Mouse (Mus musculus) thymus, postnatal 10 days (tissue): ENCODE results near the gene Etfdh.

Source experiments
- DNase-seq, 2 experiments: peaks; one replicate each; pipeline ENCODE4 v3.0.0; 2021; ENCODE audit warnings: low spot score in 2 of 2

Etfdh gene

GRCm38 (mm10) chr3:79629416-79629730 is at the start of gene Etfdh:
Gene Etfdh (minus strand): TSS chr3:79629500.
- no peak for DNase-seq

- no peak for DNase-seq
Observed at GRCm38 (mm10) chr3:79676411-79676810, 47.1 kb upstream of the Etfdh start.

GRCm38 (mm10) chr3:79674641-79675040 is 45.3 kb upstream of the Etfdh start:
- no peak for DNase-seq

DNA sequence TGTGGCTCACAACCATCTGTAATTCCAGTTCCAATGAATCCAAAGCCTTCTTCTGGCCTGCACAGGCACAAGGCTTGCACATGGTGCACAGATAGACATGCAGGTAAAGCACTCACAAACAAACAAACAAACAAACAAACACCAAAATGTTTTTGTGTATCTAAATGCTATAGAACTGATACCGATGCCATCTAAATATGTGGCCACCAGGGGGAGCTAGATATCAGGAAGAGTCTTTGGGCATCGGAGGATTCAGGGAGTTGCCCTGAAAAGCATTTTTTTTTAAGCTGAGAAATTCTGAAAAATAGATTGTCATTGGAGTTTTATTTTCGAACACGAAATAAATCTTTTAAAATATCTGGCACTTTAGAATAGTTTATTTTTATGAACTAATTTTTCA is 43.8 kb upstream of the Etfdh start:
- peak in 1 of 2 experiments; percentile 61 for DNase-seq

GRCm38 (mm10) chr3:79672188-79672587 is 42.9 kb upstream of the Etfdh start:
- no peak for DNase-seq

- DNase-seq, result no peak
Observed at GRCm38 (mm10) chr3:79670556-79670955, 41.3 kb upstream of the Etfdh start.

DNA sequence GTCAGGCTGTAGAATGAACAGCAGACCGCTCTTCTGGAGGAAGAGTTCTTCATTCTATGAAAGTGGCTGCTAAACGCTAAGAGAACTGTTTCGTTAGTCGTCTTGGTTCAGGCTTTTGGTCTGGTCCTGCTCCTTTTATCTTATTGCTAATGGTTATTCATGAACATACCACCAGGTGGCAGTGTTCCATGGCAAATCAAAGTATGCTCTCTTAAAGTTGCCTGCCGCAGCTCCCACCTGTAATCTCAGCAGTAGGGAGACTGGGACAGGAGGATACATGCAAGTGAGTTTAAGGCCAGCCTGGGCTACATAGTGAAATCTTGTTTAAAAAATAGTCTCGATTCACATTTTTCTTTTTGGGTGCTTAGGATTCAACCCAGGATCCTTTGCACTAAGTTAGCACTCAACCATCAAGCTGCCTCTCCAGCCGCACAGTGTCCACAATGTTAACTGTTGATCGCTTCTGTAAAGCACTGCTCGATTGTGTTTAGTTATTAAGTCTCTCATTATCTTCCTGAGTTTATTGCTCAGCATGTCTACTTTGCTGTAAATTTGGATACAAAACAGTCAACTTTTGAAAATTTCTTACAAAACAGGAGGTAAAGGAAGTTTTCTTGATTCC is 35.6 kb upstream of the Etfdh start:
- DNase-seq, result peak in 1 of 2 experiments; percentile 62

DNA sequence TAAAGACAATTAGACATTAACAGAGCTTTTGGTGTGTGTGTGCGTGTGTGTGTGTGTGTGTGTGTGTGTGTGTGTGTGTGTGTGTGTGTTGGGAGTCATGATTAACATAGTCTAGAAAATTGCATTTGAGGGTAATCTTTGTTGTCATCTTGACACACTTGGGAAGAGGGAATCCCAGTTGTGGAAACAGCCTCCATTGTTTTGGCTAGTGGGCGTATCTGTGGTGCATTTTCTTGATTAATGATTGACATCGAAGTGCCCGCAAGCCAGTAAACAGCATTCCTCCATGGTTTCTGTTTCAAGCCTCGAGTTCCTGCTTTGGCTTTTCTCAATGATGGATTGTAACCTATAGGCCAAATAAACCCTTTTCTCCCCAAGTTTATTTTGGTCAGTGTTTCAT is 27.4 kb upstream of the Etfdh start:
- no peak for DNase-seq

- no peak for DNase-seq
Observed at GRCm38 (mm10) chr3:79652129-79652528, 22.8 kb upstream of the Etfdh start.

DNA sequence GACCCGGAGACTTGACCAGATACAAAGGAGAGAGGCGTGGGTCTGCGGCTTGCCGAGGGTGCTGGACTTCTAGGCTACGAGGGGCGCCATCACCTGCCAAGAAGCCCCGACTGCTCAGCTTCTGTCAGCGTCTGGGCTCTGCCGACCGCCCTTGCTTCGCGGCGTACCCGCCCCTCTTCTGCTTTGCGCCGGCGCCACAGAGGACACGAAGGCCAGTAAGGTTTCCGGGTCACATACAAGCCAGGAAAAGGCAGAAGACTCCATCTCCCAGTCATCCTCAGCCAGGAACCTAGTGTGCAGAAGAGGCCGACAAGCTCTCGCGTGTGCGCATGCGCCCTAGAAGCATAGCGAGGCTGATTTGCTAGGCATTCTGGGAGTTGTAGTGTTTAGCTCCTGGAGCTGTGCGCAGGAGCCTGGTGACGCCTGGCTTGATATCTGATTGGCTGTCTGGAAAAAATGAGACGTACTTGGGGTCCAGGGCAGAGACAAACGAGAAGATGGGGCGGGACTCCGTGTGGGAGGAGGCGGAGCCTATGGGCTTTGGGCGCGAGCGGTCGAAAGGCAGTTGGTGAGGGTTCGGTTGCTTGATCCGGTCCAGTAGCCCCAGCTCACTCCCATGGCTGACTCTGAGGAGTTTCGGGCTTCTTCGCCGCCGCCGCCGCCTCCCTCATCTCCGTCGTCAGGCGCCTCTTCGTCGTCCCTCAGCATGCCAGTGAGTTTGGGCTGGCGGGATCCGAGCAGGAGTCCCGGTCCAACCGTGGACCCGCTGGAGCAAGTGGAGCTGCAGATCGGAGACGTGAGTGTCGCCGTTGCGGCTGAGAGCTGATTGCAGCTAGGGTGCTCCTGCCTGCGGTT is 512 bp downstream of the Etfdh start, which contains the start of gene 4930579G24Rik:
Gene 4930579G24Rik (plus strand): TSS at position 519 of the 855 bp plus-strand sequence.
- DNase-seq, result peak; percentile 92 to 95

DNA sequence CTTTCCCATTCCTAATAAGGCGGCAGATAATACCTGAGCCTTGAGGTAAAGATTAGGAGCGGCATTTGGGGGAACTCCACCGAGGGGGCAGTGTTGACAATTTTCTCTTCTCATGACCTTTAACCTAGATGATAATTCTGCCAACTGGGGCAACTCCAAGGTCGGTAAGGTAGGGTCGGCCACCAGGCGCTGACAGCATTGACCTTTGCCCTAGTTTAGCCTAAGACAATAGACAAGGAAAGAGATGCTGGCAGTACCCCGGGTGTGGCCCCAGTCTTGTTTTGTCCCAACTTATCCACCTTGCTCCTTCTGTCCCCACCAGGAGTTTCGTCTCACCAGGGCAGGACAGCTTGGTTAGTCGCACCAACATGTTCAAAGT is 1.1 kb downstream of the Etfdh start:
- peak in 1 of 2 experiments; percentile 25 for DNase-seq

GRCm38 (mm10) chr3:79627484-79628181 is 1.7 kb downstream of the Etfdh start:
- no peak for DNase-seq

DNA sequence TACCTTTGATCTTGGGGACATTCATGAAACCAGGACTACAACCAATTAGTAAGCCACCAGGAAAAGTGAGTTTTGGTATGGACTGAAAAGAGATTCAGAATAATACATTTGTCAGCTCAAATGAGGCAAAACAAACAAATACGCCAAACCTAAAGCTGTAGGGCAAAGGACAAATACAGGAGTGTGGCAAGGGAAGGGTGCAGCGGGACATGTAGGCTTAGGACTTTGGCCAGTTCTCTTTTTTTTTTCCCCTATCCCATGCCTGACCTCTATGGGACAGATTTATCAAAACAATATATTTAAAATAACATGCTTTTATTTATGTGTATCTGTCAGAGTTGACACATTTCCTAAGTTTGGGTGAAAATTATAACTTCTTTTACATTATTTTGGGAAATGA is 19.4 kb downstream of the Etfdh start:
- no peak for DNase-seq

DNA sequence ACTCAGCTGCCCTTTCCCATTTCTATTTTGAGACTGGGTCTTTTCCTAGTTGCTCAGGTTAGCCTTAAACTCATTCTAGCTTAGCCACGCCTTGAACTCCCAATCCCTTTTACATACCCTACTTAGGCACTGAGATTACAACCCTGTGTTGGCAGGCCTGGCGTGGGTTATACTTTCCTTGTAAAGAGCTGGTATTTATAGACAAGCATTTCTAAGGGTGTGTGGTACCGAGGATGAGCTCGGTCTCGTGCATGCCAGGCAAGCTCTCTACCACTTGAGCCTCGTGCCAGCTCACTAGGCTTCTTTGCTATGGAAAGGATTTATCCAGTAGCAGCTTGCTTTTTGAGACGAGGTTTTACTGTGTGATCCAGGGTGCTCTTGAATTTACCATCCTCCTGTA is 33.8 kb downstream of the Etfdh start:
- DNase-seq, result no peak

DNA sequence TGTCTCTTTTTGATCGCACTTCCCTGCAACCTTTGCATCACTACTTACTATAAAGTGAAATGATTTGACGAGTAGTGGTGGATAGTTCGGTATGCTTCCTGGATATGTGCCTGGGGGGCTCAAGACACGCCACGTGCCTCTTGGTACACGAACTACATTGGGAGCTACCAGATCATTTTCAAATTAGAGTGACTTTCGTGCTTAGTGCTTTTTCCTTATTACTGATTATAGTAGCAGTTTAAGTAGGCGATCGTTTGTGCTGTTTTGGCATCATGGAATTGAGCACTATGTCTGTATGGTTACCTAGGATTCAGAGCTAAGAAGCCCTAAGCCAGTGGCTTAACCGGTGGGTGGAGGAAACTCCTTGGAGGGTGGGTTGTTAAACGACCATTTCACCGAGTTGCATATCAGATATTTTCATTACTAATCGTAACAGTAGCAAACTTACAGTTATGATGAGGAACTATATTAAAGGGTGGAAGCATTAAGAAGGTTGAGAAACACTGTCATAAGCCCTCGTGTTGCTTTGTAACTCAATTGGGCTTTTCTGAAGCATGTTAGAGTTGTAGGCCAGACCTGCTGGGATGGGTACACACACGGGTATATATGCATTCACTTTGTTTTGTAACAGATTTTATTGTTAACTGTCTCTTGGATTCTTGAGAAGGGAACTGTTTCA is 37.4 kb downstream of the Etfdh start:
- DNase-seq, result no peak

- DNase-seq, result peak; percentile 55 to 72
Observed at GRCm38 (mm10) chr3:79590863-79591792, 38.2 kb downstream of the Etfdh start, which contains the start of gene Ppid. Gene Ppid (plus strand): TSS chr3:79591342.

DNA sequence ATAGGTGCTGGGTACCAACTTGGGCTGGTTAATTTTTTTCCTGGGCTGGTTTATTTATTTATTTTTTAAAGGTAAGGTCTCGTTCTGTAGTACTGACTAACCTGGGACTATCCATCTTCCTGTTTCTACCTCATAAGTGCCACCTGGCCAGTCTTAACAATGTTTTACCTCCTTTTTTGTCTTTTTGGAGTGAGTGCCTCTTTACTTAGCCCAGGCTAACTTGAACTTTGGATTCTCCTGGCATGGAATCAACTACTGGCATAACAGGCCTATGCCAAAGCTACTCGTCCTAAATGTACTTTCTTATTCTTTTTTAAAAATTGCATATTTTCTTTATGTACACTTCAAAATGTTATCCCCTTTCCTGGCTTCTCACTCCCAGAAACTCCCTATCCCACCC is 39.6 kb downstream of the Etfdh start:
- no peak for DNase-seq

- DNase-seq, result peak; percentile 72 to 88
Observed at GRCm38 (mm10) chr3:79586804-79587203, 42.5 kb downstream of the Etfdh start.

DNA sequence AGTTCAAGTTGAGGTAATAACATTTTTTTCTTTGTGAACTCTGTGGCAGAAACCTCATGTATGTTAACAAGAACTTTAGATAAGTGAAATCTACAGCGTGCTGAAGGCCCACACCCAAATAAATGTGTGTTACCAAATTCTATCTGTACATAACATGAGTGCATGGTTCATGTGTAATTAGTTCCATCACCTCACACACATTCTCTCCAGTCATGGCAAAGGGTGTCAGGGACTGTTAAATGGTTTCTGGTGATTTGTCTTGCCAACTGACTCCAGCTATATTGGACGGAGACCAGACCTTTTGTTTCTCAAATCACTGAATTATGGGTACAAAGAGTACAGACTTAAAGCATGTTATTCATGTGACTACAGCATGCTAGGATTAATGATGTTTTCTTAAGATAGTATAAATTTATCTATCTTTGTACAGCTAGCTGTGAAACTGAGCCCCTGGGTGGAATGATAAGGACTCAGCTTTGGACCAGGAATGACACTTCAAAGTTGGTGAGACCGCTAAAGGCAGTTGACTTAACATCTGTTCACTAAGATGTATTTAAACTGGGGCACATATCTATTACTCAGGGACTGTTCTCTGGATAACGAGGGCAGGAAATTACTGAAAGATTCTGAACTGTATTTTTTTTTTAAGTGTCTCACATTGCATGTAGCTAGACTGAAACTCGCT is 49.3 kb downstream of the Etfdh start:
- DNase-seq, result no peak

- no peak for DNase-seq
Observed at GRCm38 (mm10) chr3:79578164-79578563, 51.1 kb downstream of the Etfdh start.
